Mouse (Mus musculus): ENCODE results near the gene Pcdh9.

Gene Pcdh9

GRCm38 (mm10) chr14:93794530-93794929, 95.9 kb downstream of the Pcdh9 start:
- DNase-seq (ENCODE audit: low read depth) = no peak

- no peak for DNase-seq (ENCODE audit: low read depth)
Measured at GRCm38 (mm10) chr14:93786234-93786633, 104.2 kb downstream of the Pcdh9 start.

GRCm38 (mm10) chr14:93785031-93785430, 105.4 kb downstream of the Pcdh9 start:
- no peak for DNase-seq (ENCODE audit: low read depth)

- no peak for DNase-seq (ENCODE audit: low read depth)
Measured at GRCm38 (mm10) chr14:93762855-93763254, 127.6 kb downstream of the Pcdh9 start.

GRCm38 (mm10) chr14:93734077-93734673, 156.3 kb downstream of the Pcdh9 start:
- DNase-seq (ENCODE audit: low read depth) = no peak

GRCm38 (mm10) chr14:93725798-93726197, 164.7 kb downstream of the Pcdh9 start:
- no peak for DNase-seq (ENCODE audit: low read depth)

- DNase-seq (ENCODE audit: low read depth) = no peak
Measured at GRCm38 (mm10) chr14:93719208-93719607, 171.3 kb downstream of the Pcdh9 start.

- no peak for DNase-seq (ENCODE audit: low read depth)
Measured at GRCm38 (mm10) chr14:93713250-93713935, 177.1 kb downstream of the Pcdh9 start.

- no peak for DNase-seq (ENCODE audit: low read depth)
Measured at GRCm38 (mm10) chr14:93708651-93709050, 181.8 kb downstream of the Pcdh9 start.

GRCm38 (mm10) chr14:93701385-93702101, 188.9 kb downstream of the Pcdh9 start:
- DNase-seq (ENCODE audit: low read depth) = no peak

GRCm38 (mm10) chr14:93700916-93701315, 189.6 kb downstream of the Pcdh9 start:
- DNase-seq (ENCODE audit: low read depth) = no peak

- no peak for DNase-seq (ENCODE audit: low read depth)
Measured at GRCm38 (mm10) chr14:93684641-93685040, 205.8 kb downstream of the Pcdh9 start.

- DNase-seq (ENCODE audit: low read depth) = no peak
Measured at GRCm38 (mm10) chr14:93675273-93676068, 215.0 kb downstream of the Pcdh9 start.

- no peak for DNase-seq (ENCODE audit: low read depth)
Measured at GRCm38 (mm10) chr14:93653986-93654757, 236.3 kb downstream of the Pcdh9 start.

GRCm38 (mm10) chr14:93627241-93627640, 263.2 kb downstream of the Pcdh9 start:
- DNase-seq (ENCODE audit: low read depth) = no peak

GRCm38 (mm10) chr14:93624144-93624543, 266.3 kb downstream of the Pcdh9 start:
- no peak for DNase-seq (ENCODE audit: low read depth)

GRCm38 (mm10) chr14:93621211-93621610, 269.3 kb downstream of the Pcdh9 start:
- no peak for DNase-seq (ENCODE audit: low read depth)

- no peak for DNase-seq (ENCODE audit: low read depth)
Measured at GRCm38 (mm10) chr14:93607546-93607945, 282.9 kb downstream of the Pcdh9 start.

GRCm38 (mm10) chr14:93599997-93600396, 290.5 kb downstream of the Pcdh9 start:
- DNase-seq (ENCODE audit: low read depth) = no peak

- no peak for DNase-seq (ENCODE audit: low read depth)
Measured at GRCm38 (mm10) chr14:93585432-93586024, 305.0 kb downstream of the Pcdh9 start.

GRCm38 (mm10) chr14:93564361-93564760, 326.1 kb downstream of the Pcdh9 start:
- no peak for DNase-seq (ENCODE audit: low read depth)
